Mouse (Mus musculus) midbrain, embryonic 15.5 days (tissue): ENCODE measurements around the gene Tmem199. TPM values are rescaled to one million over a fixed set of nuclear protein-coding genes. Genes with fewer than 3 reads are reported as not detected.

ENCODE experiments used
- ATAC-seq: fragments of 200-750 bp; cut with Nextera tagmentation; replicated peaks from 2 replicates; pipeline ENCODE4 v1.8.0; 2017; ENCODE audit warnings: moderate TSS enrichment
- H3K27ac ChIP-seq: fragments of 300-500 bp; sonication (generic); 2 replicates; pipeline ENCODE4 v1.5.1; 2015; ENCODE audit warnings: mild to moderate bottlenecking, inconsistent platforms
- H3K27me3 ChIP-seq: fragments of 300-500 bp; sonication (generic); replicated peaks from 2 replicates; pipeline ENCODE4 v1.6.1; 2015; ENCODE audit warnings: inconsistent platforms
- H3K36me3 ChIP-seq: fragments of 300-500 bp; sonication (generic); replicated peaks from 2 replicates; pipeline ENCODE4 v1.6.1; 2015; ENCODE audit warnings: inconsistent platforms
- H3K4me1 ChIP-seq: fragments of 300-500 bp; sonication (generic); 2 replicates; pipeline ENCODE4 v1.6.1; 2015; ENCODE audit warnings: inconsistent platforms
- H3K4me2 ChIP-seq: fragments of 300-500 bp; sonication (generic); 2 replicates; pipeline ENCODE4 v1.6.1; 2015; ENCODE audit warnings: inconsistent platforms, mild to moderate bottlenecking, moderate library complexity
- H3K4me3 ChIP-seq: fragments of 300-500 bp; sonication (generic); 2 replicates; pipeline ENCODE4 v1.5.1; 2015; ENCODE audit warnings: mild to moderate bottlenecking, inconsistent platforms
- H3K9ac ChIP-seq: fragments of 300-500 bp; sonication (generic); 2 replicates; pipeline ENCODE4 v1.6.1; 2015; ENCODE audit warnings: mild to moderate bottlenecking, inconsistent platforms
- H3K9me3 ChIP-seq: fragments of 300-500 bp; sonication (generic); 2 replicates; pipeline ENCODE4 v1.6.1; 2016; ENCODE audit warnings: inconsistent platforms
- WGBS: fragments of 180-500 bp; shearing (Covaris S2); methylation state at CpG from one replicate; pipeline ENCODE4 v1.1.7; 2015; ENCODE audit warnings: mixed read lengths; 5-methylcytosine and 5-hydroxymethylcytosine counted together
- polyA plus RNA-seq: library from polyadenylated mRNA; unstranded; fragments of >200 nt; fragmentation: Nextera tagmentation; extraction: Ambion mirVana; gene quantifications from 2 replicates; pipeline ENCODE4 v1.2.1, GENCODE M21; 2015

The Tmem199 gene
- polyA plus RNA-seq = 90.5 and 91.0 TPM in 2 replicates

DNA sequence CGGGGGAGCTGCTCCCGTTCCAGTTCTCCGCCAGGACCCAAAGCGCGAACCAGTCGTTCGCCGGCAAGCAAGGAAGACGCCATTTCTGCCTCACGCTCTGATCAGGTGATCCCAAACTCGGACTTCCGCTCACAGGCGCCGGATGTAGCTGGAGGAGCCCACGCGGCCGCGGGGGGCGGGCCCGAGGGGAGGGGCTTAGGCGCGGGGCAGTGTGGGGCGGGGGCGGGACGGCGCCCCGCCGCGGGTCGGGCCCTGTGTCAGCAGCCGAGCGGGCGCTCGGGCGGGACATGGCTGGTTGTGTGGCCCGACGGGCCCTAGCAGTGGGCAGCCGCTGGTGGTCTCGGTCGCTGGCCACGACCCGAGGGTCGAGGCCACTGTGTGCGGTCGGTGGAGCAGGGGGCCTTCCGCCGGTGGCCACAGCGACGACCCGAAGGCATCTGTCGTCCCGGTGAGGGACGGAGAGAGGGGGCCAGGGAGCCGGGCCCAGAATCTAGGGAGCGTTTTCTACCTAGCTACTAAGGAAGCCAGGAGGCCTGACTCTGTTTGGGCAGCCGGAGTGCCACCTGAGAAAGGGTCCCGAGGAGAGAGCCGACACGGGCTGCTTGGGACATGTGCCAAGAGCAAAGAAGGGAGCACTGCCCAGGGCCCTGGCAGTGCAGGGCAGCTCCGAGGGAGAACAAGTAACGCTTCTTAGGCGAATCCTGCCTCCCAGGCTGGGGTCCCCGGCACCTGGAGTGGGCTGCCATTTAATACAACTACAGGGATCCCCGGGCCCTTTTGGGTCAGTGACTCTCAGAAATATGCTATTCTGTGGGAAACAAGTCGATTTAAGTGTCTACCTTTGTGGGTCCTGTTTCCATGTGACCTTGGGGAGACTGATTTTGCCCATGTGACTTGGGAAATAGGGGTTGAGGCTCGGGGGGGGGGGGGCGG is at the start of gene Tmem199, which contains the start of gene Poldip2:
Gene Tmem199, minus strand, starts transcription at position 148 of the 933 bp plus-strand sequence.
Gene Poldip2, plus strand, starts transcription at position 169 of the 933 bp plus-strand sequence.
- H3K36me3 ChIP-seq = peaks cover 15% of the 10 kb centered on the region
- no peaks in the 10 kb centered on the region for H3K9me3 ChIP-seq
- peak within 1 kb of the TSS; percentile 98 for H3K4me2 ChIP-seq
- peak within 1 kb of the TSS; percentile 95 for H3K4me3 ChIP-seq
- H3K9ac ChIP-seq = peak within 1 kb of the TSS; percentile 97
- under 1% methylated on average over 66 of the region's 67 CpGs for WGBS
- peak within 1 kb of the TSS; percentile 87 for H3K27ac ChIP-seq
- peaks cover 22% of the 10 kb centered on the region for H3K4me1 ChIP-seq
- H3K27me3 ChIP-seq = no peaks in the 10 kb centered on the region
- ATAC-seq = peak; percentile 96

- no peak overlapping the region for H3K9ac ChIP-seq
- H3K4me3 ChIP-seq = no peak overlapping the region
- H3K9me3 ChIP-seq = no peaks in the 10 kb centered on the region
- H3K27me3 ChIP-seq = no peaks in the 10 kb centered on the region
- H3K27ac ChIP-seq = no peak overlapping the region
- H3K4me2 ChIP-seq = no peak overlapping the region
- no peaks in the 10 kb centered on the region for H3K4me1 ChIP-seq
- ATAC-seq = peak; percentile 76
- no peaks in the 10 kb centered on the region for H3K36me3 ChIP-seq
- WGBS = 19% methylated on average over 4 of the region's 4 CpGs
These were observed 48.5 kb upstream of the Tmem199 start for GRCm38 (mm10) chr11:78560447-78560846.

- no peaks in the 10 kb centered on the region for H3K4me1 ChIP-seq
- H3K4me2 ChIP-seq = no peak overlapping the region
- WGBS = 56% methylated on average over 8 of the region's 8 CpGs
- no peak overlapping the region for H3K4me3 ChIP-seq
- ATAC-seq = no peak
- H3K9me3 ChIP-seq = no peaks in the 10 kb centered on the region
- H3K9ac ChIP-seq = no peak overlapping the region
- H3K27ac ChIP-seq = no peak overlapping the region
- H3K36me3 ChIP-seq = no peaks in the 10 kb centered on the region
- no peaks in the 10 kb centered on the region for H3K27me3 ChIP-seq
These were observed 45.3 kb upstream of the Tmem199 start for GRCm38 (mm10) chr11:78557241-78557640.

DNA sequence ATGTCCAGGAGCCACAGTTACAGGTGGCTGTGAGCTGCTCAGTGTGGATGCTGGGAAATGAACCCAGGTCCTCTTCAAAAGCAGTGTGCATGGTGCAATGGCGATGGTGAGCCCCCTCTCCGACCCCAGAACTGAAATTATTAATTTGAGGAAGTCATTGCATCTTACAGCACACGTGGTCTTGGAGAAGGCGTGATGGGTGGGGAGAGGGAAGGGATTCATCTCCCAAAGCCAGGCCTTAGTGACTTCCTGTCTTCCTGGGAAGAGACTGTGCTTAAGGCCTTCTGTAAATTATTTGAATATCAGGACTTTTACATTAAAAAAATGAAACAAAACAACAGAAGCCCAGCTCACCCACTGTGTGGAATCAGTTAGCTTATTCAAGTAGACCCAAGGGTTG is 44.1 kb upstream of the Tmem199 start:
- ATAC-seq = no peak
- H3K9ac ChIP-seq = no peak overlapping the region
- H3K9me3 ChIP-seq = no peaks in the 10 kb centered on the region
- WGBS = 84% methylated on average over 4 of the region's 4 CpGs
- peaks cover 3% of the 10 kb centered on the region; the same call in 1 of the 2 replicates for H3K4me1 ChIP-seq
- H3K27me3 ChIP-seq = no peaks in the 10 kb centered on the region
- no peak overlapping the region for H3K27ac ChIP-seq
- no peak overlapping the region for H3K4me2 ChIP-seq
- H3K4me3 ChIP-seq = no peak overlapping the region
- no peaks in the 10 kb centered on the region for H3K36me3 ChIP-seq

DNA sequence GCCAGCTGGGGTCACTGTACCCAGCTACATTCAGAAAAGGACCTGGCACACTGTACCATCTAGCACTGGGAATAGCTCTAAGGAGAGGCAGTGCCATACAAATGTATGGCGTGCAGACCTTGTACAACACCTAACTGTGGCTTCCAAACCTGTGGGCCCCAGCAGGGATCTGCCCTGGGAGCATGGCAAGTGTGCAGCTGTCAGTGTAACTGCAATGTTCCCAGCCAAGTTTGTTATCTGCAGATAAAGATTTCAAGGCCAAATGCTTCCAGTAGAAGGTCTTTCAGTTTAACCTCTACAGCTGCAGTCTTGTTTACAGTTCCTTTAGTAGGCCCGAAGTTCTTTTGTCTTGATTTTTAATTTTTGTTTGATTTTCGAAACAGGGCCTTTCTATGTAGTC is 43.7 kb upstream of the Tmem199 start:
- peaks cover 5% of the 10 kb centered on the region; the same call in 1 of the 2 replicates for H3K4me1 ChIP-seq
- H3K36me3 ChIP-seq = no peaks in the 10 kb centered on the region
- H3K9ac ChIP-seq = no peak overlapping the region
- H3K27me3 ChIP-seq = no peaks in the 10 kb centered on the region
- no peaks in the 10 kb centered on the region for H3K9me3 ChIP-seq
- H3K4me3 ChIP-seq = no peak overlapping the region
- H3K4me2 ChIP-seq = no peak overlapping the region
- no peak overlapping the region for H3K27ac ChIP-seq
- WGBS = 84% methylated on average over 3 of the region's 3 CpGs
- no peak for ATAC-seq

GRCm38 (mm10) chr11:78551059-78551398 is 39.1 kb upstream of the Tmem199 start:
- peak overlapping the region; percentile 86 for H3K4me2 ChIP-seq
- 33% methylated on average over 6 of the region's 6 CpGs for WGBS
- no peaks in the 10 kb centered on the region for H3K9me3 ChIP-seq
- H3K27ac ChIP-seq = peak overlapping the region; percentile 91
- peaks cover 19% of the 10 kb centered on the region for H3K4me1 ChIP-seq
- no peaks in the 10 kb centered on the region for H3K27me3 ChIP-seq
- peak overlapping the region; percentile 62 for H3K4me3 ChIP-seq
- ATAC-seq = peak; percentile 56
- H3K9ac ChIP-seq = peak overlapping the region; percentile 64
- no peaks in the 10 kb centered on the region for H3K36me3 ChIP-seq

- Histone ChIP-seq H3K27me3 (no peaks in the 10 kb centered on the region), H3K4me2 (peak within 1 kb of the TSS; percentile 86), H3K9ac (peak within 1 kb of the TSS; percentile 64), H3K9me3 (no peaks in the 10 kb centered on the region), H3K4me3 (peak within 1 kb of the TSS; percentile 62), H3K27ac (peak within 1 kb of the TSS; percentile 91), H3K36me3 (no peaks in the 10 kb centered on the region), H3K4me1 (peaks cover 19% of the 10 kb centered on the region)
- peak; percentile 100 for ATAC-seq
- WGBS = under 1% methylated on average over 60 of the region's 60 CpGs
These were observed 38.4 kb upstream of the Tmem199 start, which contains the start of gene Tmem97 for GRCm38 (mm10) chr11:78550168-78551058. TSS of gene Tmem97 (minus strand) at chr11:78550777.

DNA sequence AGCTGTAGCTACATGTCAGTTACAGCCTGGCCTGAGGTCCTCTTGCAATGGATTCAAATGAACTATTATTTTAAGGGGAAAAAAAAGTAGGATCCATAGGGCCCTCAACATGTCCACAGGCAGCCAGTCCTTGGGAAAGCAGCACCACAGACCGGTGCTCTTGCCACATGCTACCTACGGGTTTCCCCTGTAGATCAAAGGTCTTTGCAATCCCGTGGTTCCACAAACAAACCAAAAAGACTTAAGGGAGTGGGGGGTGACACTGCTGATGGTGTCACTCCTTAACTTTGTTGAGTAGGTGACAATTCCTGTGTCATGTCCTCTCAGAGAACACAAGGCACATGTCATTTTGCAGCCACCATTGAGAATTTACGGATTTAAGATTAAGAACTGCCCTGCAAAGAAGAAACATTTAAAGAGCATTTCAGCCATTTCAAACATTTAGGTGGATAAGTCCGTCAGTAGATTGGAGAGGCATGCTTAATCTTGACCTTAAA is 37.6 kb upstream of the Tmem199 start:
- no peaks in the 10 kb centered on the region for H3K27me3 ChIP-seq
- H3K27ac ChIP-seq = no peak overlapping the region
- no peaks in the 10 kb centered on the region for H3K9me3 ChIP-seq

GRCm38 (mm10) chr11:78547718-78548460 is 35.9 kb upstream of the Tmem199 start:
- Histone ChIP-seq H3K4me2 (no peak overlapping the region), H3K36me3 (peaks cover 11% of the 10 kb centered on the region), H3K9me3 (no peaks in the 10 kb centered on the region), H3K4me1 (peaks cover 19% of the 10 kb centered on the region), H3K9ac (no peak overlapping the region), H3K4me3 (no peak overlapping the region), H3K27ac (no peak overlapping the region), H3K27me3 (no peaks in the 10 kb centered on the region)
- 89% methylated on average over 2 of the region's 2 CpGs for WGBS
- no peak for ATAC-seq

More for the DNA sequence above, 37.6 kb upstream of the Tmem199 start:
- peak overlapping the region; percentile 55; the same call in 1 of the 2 replicates for H3K9ac ChIP-seq
- ATAC-seq = no peak
- peak overlapping the region; percentile 86 for H3K4me2 ChIP-seq
- peaks cover 19% of the 10 kb centered on the region for H3K4me1 ChIP-seq
- WGBS = 12% methylated on average over 5 of the region's 5 CpGs
- H3K4me3 ChIP-seq = peak overlapping the region; percentile 62
- H3K36me3 ChIP-seq = no peaks in the 10 kb centered on the region

- peaks cover 15% of the 10 kb centered on the region for H3K4me1 ChIP-seq
- H3K27me3 ChIP-seq = no peaks in the 10 kb centered on the region
- no peak overlapping the region for H3K4me2 ChIP-seq
- H3K9ac ChIP-seq = no peak overlapping the region
- no peaks in the 10 kb centered on the region for H3K9me3 ChIP-seq
- 85% methylated on average over 8 of the region's 8 CpGs for WGBS
- H3K27ac ChIP-seq = no peak overlapping the region
- H3K4me3 ChIP-seq = no peak overlapping the region
- peaks cover 21% of the 10 kb centered on the region for H3K36me3 ChIP-seq
- ATAC-seq = no peak
These were observed 33.2 kb upstream of the Tmem199 start for GRCm38 (mm10) chr11:78545181-78545580.

DNA sequence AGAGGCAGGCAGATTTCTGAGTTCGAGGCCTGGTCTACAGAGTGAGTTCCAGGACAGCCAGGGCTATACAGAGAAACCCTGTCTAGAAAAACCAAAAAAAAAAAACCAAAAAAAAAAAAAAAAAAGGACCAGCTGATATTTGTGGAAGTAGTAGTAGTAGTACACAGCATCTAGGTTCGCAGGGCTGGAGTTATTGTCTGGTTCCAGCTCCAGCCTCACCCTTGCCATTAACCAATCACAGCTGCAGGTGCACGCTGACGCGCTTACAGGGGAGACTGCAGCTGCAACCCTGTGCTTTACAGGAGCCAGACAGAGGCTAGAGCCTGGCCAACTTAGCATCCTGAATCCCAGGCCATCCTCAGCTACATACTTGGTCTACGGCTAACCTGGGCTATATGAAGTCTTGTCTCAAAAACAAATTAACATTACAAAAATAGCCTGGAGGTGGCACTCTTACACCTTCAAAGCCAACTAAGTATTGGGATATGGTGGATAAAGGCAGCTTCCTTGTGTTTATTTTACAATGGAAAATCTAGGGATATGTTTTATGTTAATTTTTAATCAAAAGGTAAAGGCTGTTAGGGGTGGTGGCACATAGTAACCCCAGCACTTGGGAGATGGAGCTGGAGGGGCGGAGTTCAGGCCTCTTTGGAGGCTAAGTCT is 32.6 kb upstream of the Tmem199 start:
- Histone ChIP-seq H3K4me3 (no peak overlapping the region), H3K4me2 (no peak overlapping the region), H3K9ac (no peak overlapping the region), H3K27me3 (no peaks in the 10 kb centered on the region), H3K9me3 (no peaks in the 10 kb centered on the region), H3K4me1 (peaks cover 9% of the 10 kb centered on the region), H3K36me3 (peaks cover 25% of the 10 kb centered on the region), H3K27ac (no peak overlapping the region)
- no peak for ATAC-seq
- WGBS = 94% methylated on average over 7 of the region's 7 CpGs
